ENCODE assay signal across 9 mouse cellular contexts in the genomic region with DNA sequence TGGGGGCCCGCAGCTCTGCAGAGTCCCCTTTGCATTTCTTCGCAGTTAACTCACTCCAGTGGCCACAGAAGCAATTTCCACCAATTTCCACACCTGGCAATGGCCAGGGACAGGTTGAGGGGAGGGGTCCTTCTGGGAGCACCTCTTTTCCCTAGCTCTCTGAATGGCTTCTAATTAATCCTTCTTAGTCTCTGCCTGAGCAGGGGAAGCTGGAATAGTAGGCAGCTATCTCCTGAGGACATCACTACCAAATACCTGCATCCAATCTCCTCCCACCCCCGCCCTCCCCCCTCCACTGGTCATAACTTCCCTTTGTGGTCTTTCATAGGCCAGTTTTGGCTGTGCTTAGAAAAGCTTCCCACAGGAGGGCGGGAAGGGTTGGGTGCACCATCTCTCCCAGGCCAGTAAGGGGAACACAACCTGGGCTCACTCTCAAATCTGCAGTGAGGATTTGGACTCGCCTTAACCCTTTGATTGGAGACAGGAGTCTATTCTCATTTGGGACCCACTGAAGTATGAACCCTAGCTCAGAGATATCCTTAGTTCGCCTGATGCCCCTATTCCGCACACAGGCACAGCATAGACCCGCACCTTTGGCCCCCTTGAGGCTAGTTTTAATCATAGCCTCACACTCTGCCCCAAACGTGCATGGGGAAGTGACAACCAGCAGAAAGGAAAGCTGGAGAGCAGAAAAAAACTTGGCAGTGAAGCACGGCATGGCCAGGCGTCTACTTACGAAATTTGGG. TPM values are rescaled to one million over a fixed set of nuclear protein-coding genes. Genes with fewer than 3 reads are reported as not detected.
DNase-seq lines count a peak whose midpoint lies in the region; ATAC-seq and TF ChIP-seq lines count a peak whose summit lies in the region.
"Had no signal": no experiment of that assay in that cellular context is flagged by ENCODE, and none has a peak within 500 bp of the region (broad histone marks: within the 10 kb centered on the region; RNA-seq: fewer than 3 reads in every experiment).

No protein-coding gene starts in this region.

- H3K9me3 ChIP-seq in kidney, postnatal 0 days (replicated peaks; ENCODE audit: low read length): no peaks in the 10 kb centered on the region
- no peaks in the 10 kb centered on the region for H3K9me3 ChIP-seq in forebrain, embryonic 16.5 days (ENCODE audit: control insufficient read depth, low read length)
- H3K9me3 ChIP-seq in neural tube, embryonic 12.5 days: no peaks in the 10 kb centered on the region

- no peaks in the 10 kb centered on the region for H3K36me3 ChIP-seq in kidney, postnatal 0 days (ENCODE audit: insufficient read depth, low read length)
- no peaks in the 10 kb centered on the region for H3K36me3 ChIP-seq in forebrain, embryonic 16.5 days (ENCODE audit: control insufficient read depth, insufficient read depth)
- no peaks in the 10 kb centered on the region for H3K36me3 ChIP-seq in neural tube, embryonic 12.5 days

- TF ChIP-seq CTCF in kidney, postnatal 0 days (IDR thresholded peaks at IDR 0.05; ENCODE audit: low read depth): peak; percentile 13; the same call in 1 of the 2 replicates

- H3K27me3 ChIP-seq in kidney, postnatal 0 days (ENCODE audit: insufficient read depth, low read length): peaks cover 40% of the 10 kb centered on the region
- peaks cover 4% of the 10 kb centered on the region; the same call in 1 of the 2 replicates for H3K27me3 ChIP-seq in forebrain, embryonic 16.5 days (replicated peaks; ENCODE audit: control insufficient read depth, insufficient read depth, low read length)
- H3K27me3 ChIP-seq in neural tube, embryonic 12.5 days (replicated peaks): peaks cover 42% of the 10 kb centered on the region

- 0 out of 2 replicates have a peak overlapping the region, but pooled peaks have one; percentile 42 for H3K4me3 ChIP-seq in kidney, postnatal 0 days (replicated peaks; ENCODE audit: low read depth, low read length)
- H3K4me3 ChIP-seq in forebrain, embryonic 16.5 days (replicated peaks; ENCODE audit: low read length): peak overlapping the region; percentile 71
- H3K4me3 ChIP-seq in neural tube, embryonic 12.5 days: peak overlapping the region; percentile 64

- H3K4me1 ChIP-seq in kidney, postnatal 0 days (replicated peaks; ENCODE audit: insufficient read depth, low read length): peaks cover 8% of the 10 kb centered on the region; the same call in 1 of the 2 replicates
- H3K4me1 ChIP-seq in forebrain, embryonic 16.5 days (replicated peaks; ENCODE audit: control insufficient read depth, insufficient read depth, low read length): peaks cover 19% of the 10 kb centered on the region
- H3K4me1 ChIP-seq in neural tube, embryonic 12.5 days: peaks cover 6% of the 10 kb centered on the region

- H3K4me2 ChIP-seq in kidney, postnatal 0 days (ENCODE audit: low read length): peak overlapping the region; percentile 75
- H3K4me2 ChIP-seq in forebrain, embryonic 16.5 days (ENCODE audit: low read length): peak overlapping the region; percentile 58
- peak overlapping the region; percentile 83 for H3K4me2 ChIP-seq in neural tube, embryonic 12.5 days (replicated peaks)

- WGBS in kidney, postnatal 0 days: 5% methylated on average over 12 of the region's 12 CpGs
- WGBS in forebrain, embryonic 16.5 days: 4% methylated on average over 12 of the region's 12 CpGs
- WGBS in neural tube, embryonic 12.5 days: 4% methylated on average over 12 of the region's 12 CpGs

- H3K9ac ChIP-seq in kidney, postnatal 0 days (ENCODE audit: low read depth, low read length): no peak overlapping the region
- H3K9ac ChIP-seq in forebrain, embryonic 16.5 days (replicated peaks; ENCODE audit: low read depth, low read length): peak overlapping the region; percentile 86
- H3K9ac ChIP-seq in neural tube, embryonic 12.5 days: peak overlapping the region; percentile 72

- H3K27ac ChIP-seq in kidney, postnatal 0 days: no peak overlapping the region
- H3K27ac ChIP-seq in forebrain, embryonic 16.5 days (ENCODE audit: low read length): peak overlapping the region; percentile 89
- no peak overlapping the region for H3K27ac ChIP-seq in neural tube, embryonic 12.5 days

- ATAC-seq in kidney, postnatal 0 days (replicated peaks; ENCODE audit: low FRiP score, low read depth): no peak
- peak; percentile 14; the same call in 1 of the 2 replicates for ATAC-seq in forebrain, embryonic 16.5 days
- no peak; the same call in 1 of the 2 replicates for ATAC-seq in neural tube, embryonic 12.5 days (ENCODE audit: low FRiP score, low read depth)

- DNase-seq in kidney, postnatal 0 days (ENCODE audit: low spot score): no peak
- DNase-seq in kidney, postnatal 10 days: no peak
- DNase-seq in cerebellum, adult 9-11 months: peak; percentile 30
- no peak for DNase-seq in ovary, postnatal 36 days (ENCODE audit: low spot score)
- no peak for DNase-seq in Muller cell, postnatal 12 days (ENCODE audit: inconsistent ontology term)
- DNase-seq in adrenal gland, postnatal 14 days: no peak

RNA-seq across cellular contexts. Expression of gene Nrg3, which starts 1.5 kb away (rescaled TPM):
- polyA plus RNA-seq in kidney, postnatal 0 days (2015; fragmentation: Nextera tagmentation; extraction: Ambion mirVana): 0.18 and 0.20 TPM in 2 replicates
- 10.1 and 13.4 TPM in 2 replicates for polyA plus RNA-seq in forebrain, embryonic 16.5 days (2015; fragmentation: Nextera tagmentation; extraction: Ambion mirVana)
- polyA plus RNA-seq in neural tube, embryonic 12.5 days (2016; fragmentation: Nextera tagmentation; extraction: Ambion mirVana): 5.5 TPM in 2 replicates
- 4.6 and 5.5 TPM in 2 replicates for total RNA-seq in adrenal gland, postnatal 14 days (2021)
- total RNA-seq: MEL had no signal
